Mouse (Mus musculus): ENCODE measurements around the gene Spryd3.
"Not testable (repeated sequence)": the region's sequence is repeated elsewhere in the genome, so short reads cannot be mapped to it uniquely, and the experiment has no call there.

Gene Spryd3

DNA sequence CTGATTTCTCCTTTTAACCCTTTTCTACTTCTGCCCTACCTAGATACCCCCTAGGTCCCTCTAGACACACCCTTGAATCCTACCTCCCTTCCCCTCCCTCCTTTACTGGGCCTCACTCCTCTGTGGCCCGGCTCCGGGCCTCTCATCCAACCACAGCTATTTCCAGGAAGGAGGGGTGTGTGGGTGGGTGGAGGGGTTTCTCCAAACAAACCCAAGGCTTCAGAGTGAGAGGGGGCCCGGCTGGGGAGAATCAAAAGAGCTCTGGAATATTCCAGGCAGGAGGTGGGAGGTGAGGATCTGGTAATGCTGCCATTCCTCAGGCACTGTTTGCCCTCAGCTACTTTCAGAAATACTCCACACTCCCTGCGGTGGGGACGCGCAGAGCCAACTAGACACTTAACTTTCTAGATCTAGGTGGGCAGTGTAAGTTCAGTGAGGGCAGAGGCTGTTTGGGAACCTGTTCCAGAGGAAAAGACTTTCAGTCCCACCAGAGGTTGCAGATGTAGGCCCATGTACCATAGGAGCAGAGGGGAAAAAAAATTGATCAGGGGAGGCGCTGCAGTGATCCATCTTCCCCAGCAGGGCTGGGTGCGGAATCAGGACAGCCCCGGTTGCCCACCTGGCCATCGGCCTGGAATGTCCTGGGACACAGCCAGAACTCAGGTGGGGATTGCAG is 34.9 kb downstream of the Spryd3 start:
- DNase-seq (ENCODE audit: extremely low read depth, insufficient read length, low spot score) = peak; percentile 64

DNA sequence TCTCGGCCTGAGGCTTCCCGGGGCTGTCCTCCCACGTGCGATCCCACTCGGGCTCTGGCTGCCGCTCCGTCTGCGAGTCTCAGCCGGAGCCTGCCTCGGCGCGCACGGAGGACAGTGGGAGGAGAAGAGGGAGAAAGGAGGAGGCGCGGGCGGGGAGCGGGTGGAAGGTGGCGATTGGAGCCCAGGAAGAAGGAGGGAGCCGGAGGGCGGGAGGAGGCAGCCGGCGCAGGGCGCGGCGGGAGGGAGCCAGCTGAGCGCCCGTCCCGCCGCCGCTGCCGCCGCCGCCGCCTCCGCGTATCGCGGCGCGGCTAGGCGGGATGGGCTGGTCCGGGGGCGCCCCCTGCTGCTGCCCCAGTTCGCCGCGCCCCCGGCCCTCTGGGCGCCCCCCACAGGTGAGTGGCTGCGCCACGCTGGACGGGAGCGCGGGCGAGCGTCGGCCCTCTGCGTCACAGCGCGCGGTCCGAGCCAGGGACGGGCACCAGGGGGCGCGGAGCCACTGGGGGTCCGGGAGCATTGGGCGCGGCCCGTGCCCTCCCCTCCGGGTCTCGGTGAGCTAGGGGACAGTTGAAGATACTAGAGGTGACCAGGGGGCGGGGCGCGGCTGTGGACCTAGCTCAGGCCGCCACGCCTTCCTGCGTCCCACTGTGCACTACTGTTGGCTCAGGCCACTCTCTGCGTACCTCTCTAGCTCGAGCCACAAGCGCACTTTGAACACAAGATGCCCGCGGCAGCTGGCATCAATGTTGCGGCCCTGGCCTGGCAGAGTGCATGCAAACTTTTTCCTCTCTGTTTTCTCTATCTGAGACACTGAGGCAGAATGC is 35.7 kb downstream of the Spryd3 start, which contains the start of gene Tns2:
TSS of gene Tns2 (plus strand) at position 253 of the 821 bp plus-strand sequence.
- peak; percentile 91 for DNase-seq (ENCODE audit: extremely low read depth, insufficient read length, low spot score)

DNA sequence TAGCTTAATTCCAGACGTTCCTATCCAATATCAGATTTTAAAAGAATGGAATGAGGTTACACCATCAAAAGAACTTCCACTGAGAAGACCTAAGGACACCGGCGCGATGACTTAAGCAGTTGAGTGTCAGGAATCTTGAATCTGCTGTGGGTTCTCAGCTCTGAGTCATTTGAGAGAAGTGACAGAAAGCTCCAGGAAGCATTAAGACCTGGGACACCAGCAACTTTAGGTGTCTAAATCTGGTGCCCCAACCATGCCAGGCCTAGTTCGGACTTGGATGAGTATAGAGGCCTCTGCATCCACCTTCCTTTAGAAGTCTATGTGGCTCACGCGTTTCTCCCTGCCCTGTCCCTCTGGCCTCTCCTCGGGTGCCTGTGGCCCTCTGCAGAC is 36.3 kb downstream of the Spryd3 start:
- DNase-seq (ENCODE audit: extremely low read depth, insufficient read length, low spot score) = no peak

DNA sequence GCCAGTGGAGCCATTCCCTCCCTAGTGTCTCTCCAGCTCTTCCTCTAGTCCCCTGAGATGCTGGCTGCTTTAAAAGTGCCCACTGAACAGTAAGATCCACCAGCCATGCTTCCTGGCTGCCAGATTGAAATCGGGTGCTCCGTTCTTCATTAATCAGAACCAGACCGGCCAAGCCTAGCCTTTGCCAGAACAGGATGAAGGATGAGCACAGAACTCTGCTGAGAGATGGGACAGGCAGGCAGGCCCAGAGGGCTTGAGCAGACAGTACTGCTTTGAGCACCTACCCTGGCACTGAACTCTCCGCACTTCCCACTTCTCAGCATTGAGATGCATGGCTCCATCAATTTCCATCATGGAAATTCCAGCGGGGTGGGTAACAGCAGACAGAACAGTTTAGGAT is 36.8 kb downstream of the Spryd3 start:
- no peak for DNase-seq (ENCODE audit: extremely low read depth, insufficient read length, low spot score)

- DNase-seq (ENCODE audit: extremely low read depth, insufficient read length, low spot score) = peak; percentile 35
Measured at GRCm38 (mm10) chr15:102097991-102098555, 38.0 kb downstream of the Spryd3 start.

DNA sequence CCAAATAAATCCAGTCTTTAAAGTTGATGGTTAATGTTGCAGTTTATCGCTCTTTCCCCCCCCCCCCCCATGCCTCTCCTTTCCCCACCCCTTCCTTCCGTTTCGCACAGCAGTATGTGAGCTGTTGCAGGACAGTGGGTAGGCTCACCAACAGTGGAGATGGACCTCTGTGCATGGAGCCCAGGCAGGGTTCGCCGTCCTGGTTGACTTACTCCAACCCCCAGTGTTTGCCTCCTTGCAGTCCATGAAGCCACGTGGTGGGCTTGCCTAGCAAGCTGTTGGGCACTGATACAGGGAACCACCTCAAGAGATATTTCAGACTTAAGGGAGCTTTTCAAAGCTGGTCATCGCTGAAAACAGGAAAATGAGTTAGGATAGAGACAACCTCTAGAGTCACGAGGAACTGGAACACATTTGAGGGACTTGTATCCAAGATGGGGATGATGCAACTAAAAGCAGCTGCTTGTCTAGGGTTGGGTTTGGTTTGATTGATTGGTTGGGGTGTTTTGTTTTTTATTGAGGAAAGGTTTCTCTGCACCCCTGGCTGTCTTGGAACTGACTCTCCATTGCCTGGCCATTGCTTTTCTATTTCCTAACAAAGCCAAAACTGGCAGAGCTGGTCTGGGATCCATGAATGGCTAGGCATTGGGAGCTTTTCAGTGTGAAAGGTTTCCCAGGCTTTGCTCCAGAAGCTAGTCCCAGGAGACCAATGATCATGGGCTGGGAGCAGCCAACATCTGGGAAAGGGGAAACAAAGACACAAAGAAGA is 38.7 kb downstream of the Spryd3 start:
- DNase-seq (ENCODE audit: extremely low read depth, insufficient read length, low spot score) = no peak

GRCm38 (mm10) chr15:102094988-102095387 is 41.0 kb downstream of the Spryd3 start:
- DNase-seq (ENCODE audit: extremely low read depth, insufficient read length, low spot score) = no peak

- no peak for DNase-seq (ENCODE audit: extremely low read depth, insufficient read length, low spot score)
Measured at GRCm38 (mm10) chr15:102094157-102094556, 41.9 kb downstream of the Spryd3 start.

DNA sequence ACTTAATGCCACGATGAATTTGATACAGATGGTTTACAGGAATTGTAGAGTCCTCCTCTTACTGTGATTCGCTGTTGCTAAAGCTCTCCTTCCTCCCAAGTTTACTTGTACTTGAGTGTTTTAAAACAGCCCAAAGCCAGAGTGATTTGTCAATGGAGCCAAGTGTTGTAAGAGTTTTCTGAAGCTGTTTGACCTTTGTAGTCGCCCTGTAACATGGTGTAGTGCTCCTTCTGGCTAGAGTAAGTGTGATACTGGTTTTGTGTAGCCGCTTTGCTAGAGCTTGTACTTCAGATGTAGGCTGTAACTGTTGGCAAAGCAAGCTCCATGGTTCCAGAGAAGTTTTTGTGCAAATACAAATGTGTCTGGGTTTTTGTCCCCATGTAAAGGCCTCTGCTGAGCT is 43.8 kb downstream of the Spryd3 start:
- DNase-seq (ENCODE audit: extremely low read depth, insufficient read length, low spot score) = no peak

GRCm38 (mm10) chr15:102091688-102092087 is 44.3 kb downstream of the Spryd3 start:
- DNase-seq (ENCODE audit: extremely low read depth, insufficient read length, low spot score) = no peak

GRCm38 (mm10) chr15:102091063-102091679 is 44.9 kb downstream of the Spryd3 start:
- DNase-seq (ENCODE audit: extremely low read depth, insufficient read length, low spot score) = peak; percentile 53

DNA sequence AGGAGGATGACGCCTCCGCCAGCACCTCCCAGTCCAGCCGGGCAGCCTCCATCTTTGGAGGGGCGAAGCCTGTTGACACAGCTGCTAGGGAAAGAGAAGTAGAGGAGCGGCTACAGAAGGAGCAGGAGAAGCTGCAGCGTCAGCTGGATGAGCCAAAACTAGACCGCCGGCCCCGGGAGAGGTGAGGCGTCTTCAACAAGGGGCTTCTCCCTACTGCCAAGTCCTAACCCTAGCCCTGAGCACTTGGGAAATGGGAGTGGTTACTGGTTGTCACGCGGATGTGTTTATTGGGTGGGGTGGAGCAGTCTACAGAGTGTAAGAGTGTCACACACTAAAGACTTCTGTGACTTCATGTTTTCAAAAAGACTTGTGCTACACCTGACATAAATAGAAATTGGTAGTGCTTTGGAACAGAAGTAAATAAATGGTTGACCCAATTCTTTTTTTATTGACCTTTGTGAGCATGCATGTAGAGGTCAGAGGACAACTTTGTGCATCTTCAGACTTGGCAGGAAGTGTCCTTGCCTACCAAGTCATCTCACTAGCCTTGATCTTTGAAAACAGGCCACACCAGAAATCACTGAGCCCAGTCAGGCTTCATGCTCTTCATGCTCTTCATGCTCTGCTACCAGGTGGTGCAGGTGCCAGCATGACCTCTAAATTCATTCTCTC is 46.0 kb downstream of the Spryd3 start:
- DNase-seq (ENCODE audit: extremely low read depth, insufficient read length, low spot score) = no peak

GRCm38 (mm10) chr15:102083028-102083427 is 53.0 kb downstream of the Spryd3 start:
- DNase-seq (ENCODE audit: extremely low read depth, insufficient read length, low spot score) = no peak

- DNase-seq (ENCODE audit: extremely low read depth, insufficient read length, low spot score) = no peak
Measured at GRCm38 (mm10) chr15:102082148-102082547, 53.9 kb downstream of the Spryd3 start.

DNA sequence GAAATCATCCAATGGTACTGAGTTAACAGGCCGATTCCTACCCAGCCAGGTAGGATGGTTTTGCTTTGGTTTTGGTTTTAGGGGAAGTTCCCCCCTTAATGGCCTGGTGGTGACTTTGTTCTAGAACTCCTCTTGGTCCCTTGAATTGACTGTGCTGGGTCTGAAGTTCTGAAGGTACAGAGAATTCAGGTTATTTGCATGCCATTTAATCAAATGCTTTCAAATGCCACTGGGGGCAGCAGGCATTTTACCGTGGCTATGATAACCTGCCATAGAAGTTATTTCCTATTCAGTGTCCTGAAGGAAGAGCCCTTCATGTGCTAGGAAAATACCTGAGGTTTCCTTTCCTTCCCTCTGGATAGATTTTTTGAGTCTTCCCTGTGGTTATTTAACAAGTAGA is 55.6 kb downstream of the Spryd3 start:
- DNase-seq (ENCODE audit: extremely low read depth, insufficient read length, low spot score) = no peak

DNA sequence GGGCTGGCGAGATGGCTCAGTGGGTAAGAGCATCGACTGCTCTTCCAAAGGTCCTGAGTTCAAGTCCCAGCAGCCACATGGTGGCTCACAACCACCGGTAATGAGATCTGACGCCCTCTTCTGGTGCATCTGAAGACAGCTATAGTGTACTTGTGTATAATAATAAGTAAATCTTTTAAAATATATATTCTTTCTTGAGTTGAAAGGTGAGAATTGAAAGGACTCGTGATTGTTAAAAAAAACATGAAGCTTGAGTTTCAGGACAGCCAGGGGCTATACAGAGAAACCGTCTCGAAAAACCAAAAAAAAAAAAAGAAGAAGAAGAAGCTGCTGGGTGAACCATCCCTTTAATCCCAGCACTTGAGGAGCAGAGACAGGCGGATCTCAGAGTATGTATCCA is 56.1 kb downstream of the Spryd3 start:
- DNase-seq (ENCODE audit: extremely low read depth, insufficient read length, low spot score) = not testable (repeated sequence)

DNA sequence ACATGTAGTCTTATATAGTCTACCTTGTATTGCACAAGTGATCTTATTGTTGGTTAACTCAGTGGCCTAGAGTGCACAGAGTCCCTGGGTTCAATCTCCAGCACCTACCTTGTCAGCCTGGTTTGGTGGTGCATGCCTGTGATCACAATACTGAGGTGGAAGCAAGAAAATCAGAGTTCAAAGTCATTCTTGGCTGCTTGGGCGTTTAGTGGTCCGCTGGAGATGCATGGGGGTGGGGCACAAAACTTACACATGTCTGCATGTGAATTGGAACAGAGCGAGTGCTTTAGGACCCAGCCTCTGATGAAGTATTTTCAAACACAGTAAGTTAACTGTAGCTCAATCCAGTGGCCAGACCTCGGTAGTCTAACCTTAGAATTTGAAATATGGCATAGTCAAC is 56.8 kb downstream of the Spryd3 start:
- DNase-seq (ENCODE audit: extremely low read depth, insufficient read length, low spot score) = no peak

DNA sequence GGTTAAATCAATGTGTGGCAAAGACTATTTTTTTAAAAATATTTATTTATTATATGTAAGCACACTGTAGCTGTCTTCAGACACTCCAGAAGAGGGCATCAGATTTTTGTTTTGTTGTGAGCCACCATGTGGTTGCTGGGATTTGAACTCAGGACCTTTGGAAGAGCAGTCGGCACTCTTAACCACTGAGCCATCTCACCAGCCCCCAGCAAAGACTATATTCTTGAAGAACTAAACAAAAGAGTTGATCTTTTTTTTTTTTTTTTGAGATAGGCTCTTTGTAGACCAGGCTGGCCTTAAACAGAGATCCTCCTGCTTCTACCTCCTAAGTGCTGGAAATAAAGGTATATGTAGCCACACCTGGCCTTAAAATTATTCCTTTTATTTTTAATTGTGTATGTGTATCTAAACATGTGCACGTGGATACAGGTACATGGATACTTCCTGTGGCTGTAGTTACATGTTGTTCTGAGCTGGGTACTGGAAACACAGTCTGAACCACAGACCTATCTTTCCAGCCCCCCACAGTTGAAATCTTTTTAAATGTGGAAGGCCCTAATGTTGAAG is 58.8 kb downstream of the Spryd3 start:
- DNase-seq (ENCODE audit: extremely low read depth, insufficient read length, low spot score) = no peak

DNA sequence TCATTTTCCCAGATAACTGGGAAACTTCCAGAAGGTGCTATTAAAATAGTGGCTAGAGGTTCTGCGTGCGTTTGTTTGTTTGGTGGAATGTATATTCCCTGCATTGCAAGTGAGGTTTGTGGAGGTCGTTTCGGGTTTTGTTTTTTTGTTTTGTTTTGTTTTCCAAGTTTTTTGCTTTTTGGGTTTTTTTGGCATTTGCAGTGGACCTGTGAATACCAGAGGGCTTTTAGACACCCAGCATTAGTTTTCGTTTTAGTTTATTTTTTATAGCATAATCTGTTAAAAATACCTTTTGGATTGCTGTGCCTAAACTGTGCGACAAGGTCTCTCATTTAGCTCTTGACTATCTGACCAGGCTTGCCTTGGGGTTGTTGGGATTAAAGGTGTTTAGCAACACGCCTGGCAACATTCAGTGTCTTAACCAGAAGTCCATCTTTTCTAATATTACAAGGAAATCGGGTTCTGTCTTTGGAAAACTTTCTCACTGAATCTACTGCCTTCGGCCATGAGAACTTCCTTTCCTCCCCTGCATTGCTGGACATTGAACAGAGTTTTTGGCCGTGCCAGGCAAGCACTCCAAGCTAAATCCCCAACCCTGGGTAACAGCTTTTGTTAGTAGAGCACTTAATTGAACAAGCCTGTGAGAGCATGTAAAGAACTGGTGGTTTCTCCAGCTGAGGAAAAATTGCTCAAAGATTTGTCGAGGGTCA is 61.0 kb downstream of the Spryd3 start:
- no peak for DNase-seq (ENCODE audit: extremely low read depth, insufficient read length, low spot score)
